Mouse (Mus musculus) kidney, postnatal 4 days (tissue): ENCODE measurements at regions not wholly inside any gene's neighbourhood (a gene's known extent, or its start where the extent isn't known, plus 50 kb on each side); places are given as distances from the start of the nearest gene placed in this dataset.

Experiments used
- DNase-seq, 2 experiments: peaks; one replicate each; pipeline ENCODE4 v3.0.0; 2021; ENCODE audit warnings: mixed read lengths in 2 of 2

DNA sequence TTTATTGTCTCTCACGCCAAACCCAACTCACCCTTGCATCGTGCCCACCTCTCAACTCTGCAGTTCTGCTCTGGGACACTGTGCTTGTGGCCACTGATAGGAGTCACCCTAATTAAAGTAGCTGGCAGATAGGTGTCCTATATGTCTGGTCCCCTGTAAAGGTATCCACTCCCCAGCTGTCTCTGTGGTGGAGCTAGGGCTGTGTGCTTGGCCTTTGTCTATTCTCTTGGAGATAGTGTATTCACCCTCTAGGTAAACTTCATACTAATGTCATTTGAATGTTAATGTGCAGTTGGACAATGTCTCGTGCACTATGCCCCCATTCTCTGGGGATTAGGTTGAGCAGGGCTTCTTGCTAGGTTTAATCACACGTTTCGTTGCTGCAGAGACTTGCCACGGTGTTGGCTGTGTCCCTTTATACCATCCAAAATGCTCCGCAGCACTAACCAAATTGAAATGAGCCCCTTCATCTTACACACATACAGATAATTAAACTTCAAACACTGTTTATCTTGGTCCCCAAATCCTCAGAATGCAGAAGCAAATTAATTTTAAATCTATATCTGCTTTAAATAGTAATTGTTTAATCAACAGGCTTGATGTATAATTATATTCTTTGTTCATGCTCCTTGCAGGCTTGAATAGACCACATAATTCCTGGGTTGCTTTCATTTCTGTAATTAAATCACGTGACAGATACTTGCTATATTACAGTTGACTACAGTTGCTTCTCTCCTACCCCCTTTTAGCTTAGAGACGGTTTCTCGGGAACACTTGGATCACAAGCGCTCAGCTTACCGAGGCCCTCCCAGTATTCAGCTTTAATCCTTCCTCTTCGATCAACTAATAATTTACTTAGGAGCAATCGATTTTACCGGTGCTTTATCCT lies 453.0 kb upstream of the Slc30a5 start:
- no peak for DNase-seq

DNA sequence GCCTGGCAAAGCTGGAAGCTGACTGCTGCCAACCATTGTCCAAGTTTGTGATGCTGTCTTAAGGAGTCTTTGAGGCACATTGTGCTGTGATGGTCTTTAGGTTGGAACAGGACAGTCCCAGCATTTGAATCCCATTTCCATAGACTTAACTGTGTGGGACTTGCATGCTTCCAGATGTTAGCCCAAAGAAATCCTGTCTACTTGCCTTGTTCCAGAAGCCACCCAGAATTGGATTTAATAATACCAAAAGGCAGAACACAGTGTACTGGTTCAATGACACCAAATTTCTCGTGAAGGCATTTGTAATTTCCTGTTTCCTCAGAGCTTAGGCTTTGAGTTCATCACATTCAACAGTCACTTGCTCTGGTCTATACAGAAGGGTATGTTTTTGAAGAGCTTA lies 444.9 kb upstream of the Slc30a5 start:
- DNase-seq = no peak

DNA sequence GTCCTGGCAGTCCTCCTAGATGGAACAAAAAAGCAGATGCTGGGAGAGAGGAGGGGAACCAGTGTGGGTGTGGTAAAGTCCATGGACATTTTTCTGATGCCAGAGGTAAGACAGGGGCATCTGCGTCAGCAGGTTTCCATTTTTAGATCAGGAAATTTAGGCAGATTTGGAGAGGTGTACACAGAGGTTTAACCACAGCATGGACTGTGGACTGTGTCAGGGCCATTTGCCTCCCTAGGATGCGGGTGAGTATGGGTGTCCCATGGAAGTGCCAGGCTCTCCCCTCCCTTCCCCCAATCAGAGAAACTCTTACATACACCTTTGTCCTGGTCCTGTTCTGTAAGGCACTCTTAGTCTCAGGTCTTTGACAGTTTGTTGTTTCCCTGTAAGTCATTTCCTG lies 443.5 kb upstream of the Slc30a5 start:
- DNase-seq = no peak

DNA sequence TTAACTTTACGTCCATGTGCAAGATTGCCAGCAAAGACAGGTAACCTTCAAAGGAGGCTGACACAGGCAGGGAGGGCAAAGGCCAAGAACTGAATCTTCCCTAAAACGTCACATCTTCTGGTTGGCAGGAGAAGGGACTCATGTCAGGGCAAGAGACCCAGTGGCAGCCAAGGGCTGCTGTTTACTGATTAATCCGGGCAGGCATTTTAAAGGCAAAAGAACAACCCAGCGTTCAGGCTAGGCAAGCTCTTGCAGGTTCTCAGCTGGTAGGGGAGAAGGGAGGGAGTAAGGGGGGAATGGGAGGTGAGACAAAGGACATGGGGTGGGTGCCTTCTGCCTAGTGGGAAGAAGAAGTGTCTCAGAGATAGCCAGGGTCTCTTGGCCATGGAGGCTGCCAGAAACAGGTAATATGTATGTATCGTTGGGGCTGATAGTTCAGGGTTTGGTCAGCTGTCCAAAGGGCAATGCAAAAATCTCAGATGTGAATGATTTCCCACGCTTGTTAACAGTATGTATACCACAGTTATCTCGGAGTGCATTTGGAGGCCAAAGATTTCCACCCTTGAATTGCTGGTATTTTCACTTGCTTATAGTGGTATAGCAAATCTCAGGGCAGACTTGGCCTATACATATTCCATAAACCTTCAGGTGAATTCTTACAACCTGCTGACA lies 441.4 kb upstream of the Slc30a5 start:
- DNase-seq = peak; percentile 37 to 61

DNA sequence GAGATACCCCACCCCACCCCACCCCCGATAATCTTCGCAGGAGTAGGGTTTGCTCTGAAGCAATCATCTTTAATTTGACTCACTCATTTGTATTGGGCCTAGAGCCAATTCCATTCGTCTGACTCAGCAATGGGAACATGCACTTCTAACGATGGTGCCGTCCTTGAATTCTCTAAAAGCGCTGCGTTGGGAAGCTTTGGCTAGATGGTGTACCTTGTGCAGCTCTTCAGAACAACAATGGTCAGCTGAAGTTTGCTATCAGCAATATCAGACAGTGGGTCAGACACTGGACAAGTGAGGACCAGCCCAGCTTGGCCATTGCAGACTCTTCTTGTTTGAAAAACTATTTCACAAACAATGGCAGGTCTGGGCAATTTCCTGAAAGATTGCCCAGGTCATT lies 440.1 kb upstream of the Slc30a5 start:
- no peak for DNase-seq

DNA sequence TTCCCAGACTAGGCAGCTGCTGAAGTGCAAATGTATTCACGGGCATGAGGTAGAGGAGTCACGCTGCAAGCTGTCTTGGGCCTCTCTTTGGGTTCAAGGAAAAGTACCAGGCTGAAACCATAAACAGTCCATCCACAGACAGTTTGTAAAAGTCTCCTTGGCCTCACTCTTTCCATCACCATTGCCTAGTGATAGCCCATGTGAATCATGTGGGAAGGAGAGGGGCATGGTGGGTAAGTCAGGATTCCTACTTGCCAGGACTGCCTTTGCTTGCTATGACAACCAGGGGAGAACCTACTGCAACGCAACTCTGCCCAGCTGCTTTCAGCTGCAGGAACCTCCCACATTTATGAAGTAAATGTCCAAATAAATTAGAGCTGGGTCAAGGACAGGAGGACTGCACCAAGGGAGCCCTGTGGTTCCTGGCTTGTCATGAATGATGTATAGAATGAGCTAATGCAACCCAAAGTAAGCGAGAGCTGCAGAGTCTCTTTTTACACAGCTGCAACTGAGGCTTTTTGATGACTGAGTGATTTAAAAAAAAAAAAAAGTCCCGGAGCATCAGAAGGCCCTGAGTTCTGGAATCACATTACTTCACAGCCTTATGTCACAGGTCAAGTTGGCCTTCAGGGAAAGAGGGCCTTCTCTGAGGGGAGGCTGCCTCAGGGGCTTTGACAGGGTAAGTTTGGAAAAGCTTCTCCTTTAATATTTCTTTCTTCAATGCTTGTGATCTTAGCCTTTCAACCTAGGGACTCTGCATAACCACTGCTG lies 420.7 kb upstream of the Slc30a5 start:
- no peak for DNase-seq

DNA sequence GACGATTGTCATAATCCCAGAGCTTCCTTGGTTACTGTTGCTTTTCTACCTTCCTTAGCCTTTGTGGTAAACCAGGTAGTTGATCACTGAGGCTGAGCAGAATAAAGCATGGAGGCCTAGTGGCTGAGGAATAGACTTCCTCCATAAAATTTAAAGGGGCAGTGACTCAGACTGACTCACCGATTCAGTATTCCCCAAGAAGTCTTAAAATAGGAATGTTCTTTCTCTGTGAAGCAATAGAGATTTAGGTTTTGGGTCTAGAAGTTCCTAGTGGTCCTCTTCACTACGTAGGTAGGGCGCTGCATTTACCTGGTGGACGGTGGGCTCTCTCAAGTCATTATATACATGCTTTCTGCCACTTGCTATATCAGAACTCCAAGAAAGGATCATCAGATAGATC lies 416.1 kb upstream of the Slc30a5 start:
- DNase-seq = no peak

DNA sequence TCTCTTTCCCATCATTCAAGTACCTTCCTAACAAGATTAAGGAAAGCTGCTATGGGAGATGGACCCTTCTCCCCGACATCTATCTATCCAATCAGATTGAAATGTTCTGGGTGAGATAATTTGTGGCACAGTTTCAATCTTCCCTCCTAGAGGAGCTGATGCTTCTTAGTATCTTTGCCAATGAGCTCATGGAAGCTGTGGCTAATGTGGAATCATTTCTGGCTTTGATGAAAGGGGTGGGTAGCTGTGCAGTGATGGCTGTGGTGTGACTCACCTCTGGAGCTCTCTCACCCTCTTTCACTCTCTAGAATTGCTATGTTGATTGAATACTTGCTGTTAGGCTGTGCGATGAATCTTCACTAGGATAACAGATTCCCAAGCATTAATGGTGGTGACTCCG lies 411.1 kb upstream of the Slc30a5 start:
- no peak for DNase-seq

DNA sequence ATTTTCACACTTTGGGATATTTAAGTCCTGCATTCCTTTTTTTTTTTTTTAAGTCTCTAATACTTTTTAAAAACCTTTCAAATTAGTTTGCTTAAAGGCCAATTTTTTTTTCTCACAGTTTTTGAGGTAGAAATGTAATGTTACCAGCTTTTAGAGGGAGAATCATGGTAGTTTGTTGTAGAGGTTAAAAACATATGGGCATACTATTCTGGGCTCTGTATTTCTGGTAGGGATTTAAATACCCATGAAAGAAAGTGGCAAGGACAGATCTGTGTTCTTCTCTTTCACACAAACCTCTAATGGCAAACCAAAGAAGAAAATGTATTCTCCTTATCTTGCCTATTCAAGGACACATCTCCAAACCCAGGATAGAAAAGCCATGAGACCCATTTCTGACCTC lies 405.6 kb upstream of the Slc30a5 start:
- no peak for DNase-seq

DNA sequence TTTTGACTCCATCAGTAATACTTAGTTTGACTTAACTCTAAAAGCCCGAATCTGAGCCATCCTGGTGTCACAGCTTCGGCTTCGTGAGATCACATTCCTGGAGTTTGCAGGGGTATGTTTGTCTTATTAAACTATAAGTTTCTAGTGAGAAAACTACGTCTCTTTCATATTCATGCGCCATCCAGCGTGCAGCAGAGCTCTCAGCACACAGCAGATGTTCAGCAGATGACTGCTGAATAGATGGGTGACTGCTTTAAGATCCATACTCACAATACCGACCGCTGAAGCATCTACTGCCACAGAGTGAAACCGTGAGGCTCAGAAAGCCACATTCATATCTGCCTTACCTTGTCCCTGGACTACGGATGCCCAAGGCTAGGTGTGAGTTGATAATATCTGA lies 403.8 kb upstream of the Slc30a5 start:
- no peak for DNase-seq

DNA sequence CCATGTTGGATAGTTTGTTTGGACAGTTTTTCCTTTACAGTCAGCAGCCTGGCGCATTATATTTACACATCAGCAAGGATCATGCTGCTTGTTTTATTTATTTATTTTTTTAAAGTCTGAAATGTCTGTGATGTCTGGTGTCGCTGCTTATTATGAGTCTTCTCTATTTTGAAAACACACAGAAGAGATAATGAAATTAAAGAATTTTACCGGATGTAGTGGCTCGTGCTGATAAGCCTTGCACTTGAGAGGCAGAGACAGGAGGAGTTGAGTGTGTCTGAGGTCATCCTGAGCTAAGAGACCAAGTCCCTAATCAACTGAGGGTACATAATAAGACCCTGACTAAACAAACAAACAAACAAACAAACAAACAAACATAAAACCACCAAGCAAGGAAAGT lies 402.6 kb upstream of the Slc30a5 start:
- DNase-seq = no peak

DNA sequence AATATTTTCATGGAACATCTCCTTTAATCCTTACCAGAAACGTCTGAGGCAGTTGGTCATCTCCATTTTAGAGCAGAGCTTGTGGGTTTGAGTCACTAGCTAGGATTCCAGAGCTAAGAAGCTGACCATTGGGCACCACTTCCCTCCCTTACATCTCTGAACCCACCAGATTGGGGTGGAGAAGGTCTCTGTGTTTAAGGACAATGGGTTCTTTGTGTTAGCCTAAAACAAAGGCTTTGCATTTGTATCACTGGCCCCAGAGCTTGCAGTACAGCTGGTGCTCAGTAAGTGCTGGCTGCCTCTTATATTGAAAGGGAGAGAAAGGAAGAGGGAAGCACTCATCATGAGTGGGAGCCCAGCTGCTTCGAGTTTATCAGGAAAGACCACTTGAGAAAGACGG lies 401.9 kb upstream of the Slc30a5 start:
- DNase-seq = no peak

DNA sequence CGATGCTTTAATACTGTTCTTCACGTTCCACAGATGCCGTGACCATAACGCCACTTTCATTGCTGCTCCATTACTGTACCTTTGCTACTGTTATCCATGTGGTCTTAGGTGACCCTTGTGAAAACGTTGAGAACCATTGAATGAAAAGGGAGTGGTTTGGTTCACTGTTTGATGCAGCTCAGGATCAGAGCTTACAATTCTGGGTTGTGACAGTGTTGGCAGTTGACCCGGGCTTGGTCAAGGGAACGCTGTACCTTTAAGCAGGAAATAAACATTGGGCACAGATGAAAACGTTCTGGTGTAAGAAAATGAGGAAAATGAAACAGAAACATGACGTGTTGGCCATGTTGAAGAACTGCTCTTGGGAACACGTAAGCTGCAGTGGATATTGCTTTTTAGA lies 401.3 kb upstream of the Slc30a5 start:
- no peak for DNase-seq

DNA sequence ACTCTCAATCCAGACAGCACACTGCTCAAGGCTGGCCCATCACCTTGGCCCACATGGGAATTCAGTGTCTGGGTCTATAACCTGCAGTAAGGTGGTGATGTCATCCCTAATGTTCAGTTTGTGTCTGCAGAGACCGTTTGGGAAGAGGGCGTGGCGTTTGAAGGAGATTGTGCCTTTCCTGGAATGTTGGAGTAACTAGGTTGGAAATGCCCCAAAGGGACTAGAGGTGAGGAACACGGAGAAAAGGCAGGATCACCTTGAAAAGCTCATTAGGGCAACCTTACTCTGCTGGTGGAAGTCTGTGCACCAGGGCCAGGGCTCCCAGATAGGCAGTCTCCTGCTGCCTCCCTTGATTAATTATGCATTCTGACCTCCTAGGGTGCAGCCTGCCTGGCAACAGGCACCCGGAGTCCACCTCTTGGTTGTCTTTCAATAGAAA lies 400.6 kb upstream of the Slc30a5 start:
- peak; percentile 3 to 33 for DNase-seq

DNA sequence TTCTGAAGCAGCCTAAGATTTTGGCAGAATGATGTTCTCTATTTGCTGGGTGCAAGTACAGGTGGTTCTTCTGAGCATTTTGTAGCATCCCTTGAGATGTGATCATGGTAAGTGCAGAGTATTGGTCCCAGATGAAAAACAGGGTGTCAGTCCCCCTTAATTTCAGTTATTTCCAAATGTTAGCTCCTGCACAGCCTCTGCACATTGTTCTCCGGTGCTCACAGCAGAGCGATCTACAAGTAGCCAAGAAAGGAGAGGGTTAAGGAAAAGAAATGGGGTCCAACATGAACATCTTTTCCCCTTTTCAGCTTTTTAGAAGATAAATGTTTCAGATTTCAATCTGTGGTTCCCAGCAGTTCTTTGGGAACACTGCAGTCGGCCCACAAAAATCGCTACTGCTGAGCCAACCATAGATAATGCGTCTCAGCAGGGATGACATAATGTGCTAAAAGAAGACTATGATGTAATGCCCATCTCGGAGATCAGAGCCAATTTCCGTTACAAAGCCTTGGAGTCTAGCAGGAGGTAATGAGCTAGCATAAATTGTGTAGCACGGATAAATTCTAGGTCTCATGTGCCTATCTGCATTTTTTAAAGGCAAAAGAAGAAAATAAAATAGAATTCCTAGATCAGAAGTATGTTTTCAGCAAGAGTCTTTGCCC lies 400.1 kb upstream of the Slc30a5 start:
- DNase-seq = no peak

DNA sequence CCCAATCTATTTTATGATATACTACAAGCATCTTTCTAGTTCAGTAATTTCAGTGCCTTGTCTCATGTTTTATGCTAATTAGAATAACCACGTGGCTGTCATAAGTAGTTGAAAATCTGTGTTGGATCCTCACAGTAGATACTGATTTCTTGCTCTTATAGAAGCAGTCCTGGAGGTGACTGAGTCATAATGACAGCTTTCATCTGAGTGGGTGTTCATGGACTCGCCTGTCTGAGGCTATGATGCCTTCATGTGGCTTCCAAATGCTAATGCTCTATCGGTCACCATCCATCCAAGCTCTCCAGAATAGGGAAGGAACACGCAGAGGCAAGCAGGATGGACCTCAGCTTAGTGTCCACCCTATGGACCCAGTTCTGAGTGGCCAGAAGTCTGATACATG lies 396.6 kb upstream of the Slc30a5 start:
- no peak for DNase-seq

DNA sequence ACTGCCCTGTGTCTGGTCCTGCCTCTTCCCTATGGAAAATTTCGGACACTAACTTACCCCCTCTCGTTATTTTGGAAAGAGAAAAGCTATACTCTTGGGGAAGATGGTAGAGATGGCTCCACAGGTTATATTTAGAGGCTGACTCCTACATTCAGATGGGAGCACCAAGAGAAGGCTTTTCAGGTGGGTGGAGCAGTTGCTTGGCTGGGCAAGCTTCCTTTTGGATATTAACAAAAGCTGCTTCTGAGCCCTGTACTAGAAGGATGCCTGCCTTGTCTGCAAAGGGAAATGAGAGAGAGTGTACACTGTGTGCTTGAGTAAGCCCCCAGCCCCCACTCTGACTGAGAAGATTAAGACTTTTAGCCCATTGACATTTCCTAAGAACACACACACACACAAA lies 392.1 kb upstream of the Slc30a5 start:
- no peak for DNase-seq

DNA sequence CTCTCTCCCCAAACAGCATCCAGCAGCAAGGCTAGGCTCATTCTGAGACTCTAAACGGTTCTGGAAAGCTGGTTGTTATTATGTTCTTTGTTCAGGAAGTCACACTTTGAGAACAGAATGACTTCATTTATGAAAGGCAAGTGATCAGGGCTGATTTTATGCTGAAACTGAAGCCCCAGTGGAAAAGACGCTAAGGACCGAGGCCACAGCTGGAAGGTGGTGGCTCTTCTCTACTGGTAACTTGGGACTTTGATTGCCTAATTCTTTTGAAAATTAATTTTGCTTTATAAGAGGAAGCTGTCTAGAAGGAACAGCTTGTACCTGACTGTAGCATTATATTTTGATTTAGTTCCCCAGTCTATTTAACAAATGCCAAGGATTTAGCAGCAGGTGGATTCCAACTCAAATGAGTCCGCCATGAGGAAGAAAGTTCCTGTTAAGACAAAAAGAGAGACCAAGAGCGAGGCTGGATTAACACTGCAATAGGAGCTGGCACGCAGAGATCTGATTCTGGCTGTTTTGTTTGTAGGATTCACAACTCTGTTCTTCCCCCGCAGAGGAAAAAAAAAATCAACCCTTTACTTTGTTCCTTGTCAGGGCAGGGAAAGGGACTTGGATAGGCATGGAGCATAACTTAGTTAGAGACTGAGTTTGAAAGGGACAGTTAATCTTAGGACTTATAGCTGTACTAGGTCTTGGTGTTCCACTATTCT lies 388.3 kb upstream of the Slc30a5 start:
- DNase-seq = no peak

DNA sequence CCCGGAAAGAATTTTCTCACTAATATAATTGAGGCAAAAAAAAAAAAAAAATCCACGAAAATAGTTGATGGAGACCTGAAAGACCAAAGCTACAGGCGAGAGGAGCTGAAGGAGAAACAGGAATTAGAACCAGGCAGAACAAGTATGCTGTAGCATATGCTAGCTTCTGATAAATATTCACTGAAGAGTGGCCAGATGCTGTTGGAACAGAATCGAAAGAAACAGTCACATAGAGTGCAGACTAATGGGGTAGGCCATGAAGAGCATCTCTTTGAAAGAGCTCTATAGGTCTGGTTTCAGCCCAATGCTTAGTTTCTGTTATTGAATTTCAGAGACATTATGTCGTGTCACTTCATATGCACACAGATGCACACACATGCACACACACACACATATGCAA lies 386.3 kb upstream of the Slc30a5 start:
- DNase-seq = no peak

DNA sequence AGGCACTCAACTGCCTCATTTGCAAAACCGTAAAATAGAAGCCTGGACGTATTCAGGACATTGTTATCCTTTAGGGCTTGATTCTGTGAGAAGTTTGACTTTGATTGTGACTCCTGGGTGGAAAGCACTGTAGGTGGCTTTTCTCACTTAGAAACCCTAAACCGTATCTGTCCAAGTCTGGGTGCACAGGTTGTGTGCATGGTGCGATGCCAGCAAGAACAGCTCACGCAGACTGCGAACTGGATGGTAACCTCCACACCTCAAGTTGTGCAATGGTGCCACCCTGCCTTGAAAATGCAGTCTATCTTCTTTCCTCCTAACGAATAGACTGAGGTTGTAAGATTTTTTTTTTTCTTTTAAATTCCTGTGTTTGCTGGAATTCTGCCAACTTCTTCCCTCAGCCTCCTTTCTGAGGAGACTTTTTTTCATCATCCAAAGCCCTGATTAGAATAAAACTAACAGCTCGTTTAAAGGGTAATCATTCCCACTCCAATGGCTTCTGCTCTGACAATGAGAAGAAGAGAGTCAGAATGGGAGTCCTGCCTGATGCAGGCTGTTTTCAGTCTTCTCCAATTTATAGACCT lies 383.8 kb upstream of the Slc30a5 start:
- DNase-seq = peak in 1 of 2 experiments; percentile 6

DNA sequence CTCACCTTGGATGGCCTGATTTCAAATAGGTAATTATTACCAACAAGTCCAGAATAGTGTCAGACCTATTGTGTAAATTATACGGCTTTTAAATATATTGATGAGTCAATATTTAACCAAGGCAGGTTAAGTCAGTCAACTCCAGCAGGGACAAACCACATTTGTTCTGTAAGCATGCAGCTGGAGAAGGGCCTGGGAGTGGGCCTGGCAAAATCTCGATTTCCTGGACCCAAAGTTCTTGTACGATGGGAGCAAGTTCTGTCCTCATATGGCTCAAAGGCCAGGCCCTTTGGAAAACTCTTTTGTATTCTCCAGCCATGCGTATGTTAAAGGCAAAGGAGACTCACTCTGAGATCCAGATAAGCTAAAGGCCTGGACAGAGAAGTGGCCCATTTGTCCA lies 383.2 kb upstream of the Slc30a5 start:
- DNase-seq = peak; percentile 7 to 38

DNA sequence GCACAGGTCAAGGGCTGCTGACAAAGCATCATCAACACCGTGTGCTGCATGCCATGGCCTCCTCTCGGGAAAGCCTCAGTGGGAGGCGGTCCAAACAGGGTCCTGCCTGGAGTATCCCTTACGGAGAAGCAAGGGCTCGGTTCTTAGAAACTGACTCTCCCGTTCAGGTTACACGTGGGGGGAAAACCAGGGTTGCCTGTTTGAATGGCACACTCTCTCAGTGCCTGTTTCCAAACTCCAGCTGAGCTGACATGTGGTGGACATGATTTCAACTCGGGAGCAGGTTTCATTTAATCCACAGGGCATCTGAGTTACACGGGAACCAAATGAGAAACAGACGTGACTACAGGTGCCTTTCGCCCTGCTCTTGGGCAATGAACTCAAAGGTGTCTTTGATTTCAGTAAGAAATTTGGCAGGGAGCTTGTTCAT lies 382.6 kb upstream of the Slc30a5 start:
- DNase-seq = peak; percentile 15 to 43
